Mouse (Mus musculus): ENCODE data around the gene Cenpi. TPM values are rescaled to one million over a fixed set of nuclear protein-coding genes. Genes with fewer than 3 reads are reported as not detected.

Gene Cenpi
- total and polyA plus RNA-seq, 3 experiments, result 11.6 to 40.9 (median 22.2) TPM

DNA sequence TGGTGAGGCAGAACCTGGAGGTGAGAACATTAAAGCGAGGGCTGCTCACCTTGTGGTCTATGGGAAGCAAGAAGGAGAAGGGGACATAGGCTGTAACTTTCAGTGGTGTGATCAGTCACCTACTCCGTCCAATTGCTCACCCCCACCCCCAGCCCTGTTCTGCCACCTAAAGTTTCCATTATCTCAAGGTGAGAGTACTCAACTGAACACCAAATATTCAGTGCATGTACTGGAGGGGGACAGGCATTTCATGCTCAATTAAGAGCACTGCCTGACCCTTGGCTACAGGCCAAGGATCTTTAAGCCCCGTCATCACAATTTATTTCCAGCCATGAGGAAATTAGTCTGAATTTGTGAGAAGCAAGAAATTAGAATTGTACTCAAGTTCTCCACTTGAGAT, 58.7 kb downstream of the Cenpi start:
- Histone ChIP-seq H3K9me3 (replicated peaks; ENCODE audit: low read length) (no peaks in the 10 kb centered on the region), H3K4me1 (ENCODE audit: control insufficient read depth in 1 of 2, insufficient read depth in 2 of 2) (peaks cover 0 to 20% of the 10 kb centered on the region in 2 experiments; a peak in 2 of 4 replicates), H3K36me3 (replicated peaks in 1 of 2; ENCODE audit: control insufficient read depth in 1 of 2, insufficient read depth in 1 of 2, low read length in 1 of 2) (peaks cover 3 to 11% of the 10 kb centered on the region in 2 experiments), H3K9ac (ENCODE audit: insufficient read depth, low read depth) (no peak overlapping the region), H3K27me3 (replicated peaks) (no peaks in the 10 kb centered on the region), H3K27ac (ENCODE audit: insufficient read depth, low read depth) (no peak overlapping the region), H3K4me3 (replicated peaks in 1 of 3; ENCODE audit: low read depth in 2 of 3, low read length in 2 of 3, poor library complexity in 1 of 3) (no peak overlapping the region), H3K79me2 (replicated peaks; ENCODE audit: control insufficient read depth, extremely low read depth, insufficient read depth, poor library complexity, severe bottlenecking) (no peaks in the 10 kb centered on the region), H3K4me2 (ENCODE audit: insufficient read depth, low read depth, poor library complexity, severe bottlenecking) (no peak overlapping the region)
- in situ Hi-C loops (cut with MboI; ENCODE audit: low pct_ligation_motif_present, low pct_unique_long_range_greater_than_20kb, low sequenced_read_pairs), result no loop called here
- dilution Hi-C loops (cut with MboI; ENCODE audit: extremely low pct_ligation_motif_present, extremely low pct_unique_long_range_greater_than_20kb, low sequenced_read_pairs), result no loop called here
- DNase-seq (ENCODE audit: extremely low read depth), result peak; percentile 18
- TF ChIP-seq JUN (IDR thresholded peaks at IDR 0.05; ENCODE audit: insufficient read depth, low read depth, low read length) (no peak; the same call in 1 of the 2 replicates), ZKSCAN1 (IDR thresholded peaks at IDR 0.05; ENCODE audit: borderline replicate concordance, low read depth, low read length) (no peak), EP300 (IDR thresholded peaks at IDR 0.05; ENCODE audit: low read length) (peak; percentile 34), MEF2A (IDR thresholded peaks at IDR 0.05; ENCODE audit: borderline replicate concordance, low read depth, low read length) (no peak), POLR2A (IDR thresholded peaks at IDR 0.05; ENCODE audit: low read depth, low read length) (no peak), POLR2AphosphoS2 (IDR thresholded peaks at IDR 0.05; ENCODE audit: low read depth, low read length) (no peak), ZC3H11A (IDR thresholded peaks at IDR 0.05; ENCODE audit: low read depth, low read length) (no peak)

GRCm38 (mm10) chrX:134371279-134371678, 63.4 kb downstream of the Cenpi start:
- H3K4me1 ChIP-seq (ENCODE audit: control insufficient read depth in 1 of 2, insufficient read depth in 2 of 2), result peaks cover 2 to 31% of the 10 kb centered on the region in 2 experiments; a peak in 3 of 4 replicates
- in situ Hi-C loops (cut with MboI; ENCODE audit: low pct_ligation_motif_present, low pct_unique_long_range_greater_than_20kb, low sequenced_read_pairs) (no loop called here), dilution Hi-C loops (cut with MboI; ENCODE audit: extremely low pct_ligation_motif_present, extremely low pct_unique_long_range_greater_than_20kb, low sequenced_read_pairs) (no loop called here)
- H3K4me3 ChIP-seq (replicated peaks in 1 of 3; ENCODE audit: low read depth in 2 of 3, low read length in 2 of 3, poor library complexity in 1 of 3), result no peak overlapping the region
- H3K27me3 ChIP-seq (replicated peaks), result no peaks in the 10 kb centered on the region
- TF ChIP-seq RAD21 (IDR thresholded peaks at IDR 0.05; ENCODE audit: low read depth, low read length) (peak; percentile 24), SMC3 (IDR thresholded peaks at IDR 0.05; ENCODE audit: low read depth, low read length) (peak; percentile 24; the same call in 1 of the 2 replicates), GABPA (IDR thresholded peaks at IDR 0.05; ENCODE audit: insufficient replicate concordance, low read depth, low read length) (no peak), PAX5 (IDR thresholded peaks at IDR 0.05; ENCODE audit: low read length) (no peak), JUND (conservative IDR thresholded peaks at IDR 0.05; ENCODE audit: low read depth, low read length) (no peak), EP300 (IDR thresholded peaks at IDR 0.05; ENCODE audit: low read length) (no peak), SIN3A (IDR thresholded peaks at IDR 0.05; ENCODE audit: low read length) (no peak), MXI1 (IDR thresholded peaks at IDR 0.05; ENCODE audit: low read depth, low read length) (no peak), MAZ (IDR thresholded peaks at IDR 0.05; ENCODE audit: low read depth, low read length) (no peak), CTCF (conservative IDR thresholded peaks at IDR 0.05 in 1 of 2, IDR thresholded peaks at IDR 0.05 in 1 of 2; ENCODE audit: low read depth in 2 of 2, low read length in 2 of 2) (peak; percentile 16 to 55; a peak in 2 of 4 replicates), NELFE (IDR thresholded peaks at IDR 0.05; ENCODE audit: low read depth, low read length) (no peak), JUN (IDR thresholded peaks at IDR 0.05; ENCODE audit: insufficient read depth, low read depth, low read length) (no peak), MEF2A (IDR thresholded peaks at IDR 0.05; ENCODE audit: borderline replicate concordance, low read depth, low read length) (no peak), POLR2AphosphoS2 (IDR thresholded peaks at IDR 0.05; ENCODE audit: low read depth, low read length) (no peak), MAX (IDR thresholded peaks at IDR 0.05; ENCODE audit: low read length) (no peak)
- H3K36me3 ChIP-seq (replicated peaks in 1 of 2; ENCODE audit: control insufficient read depth in 1 of 2, insufficient read depth in 1 of 2, low read length in 1 of 2), result no peaks in the 10 kb centered on the region
- DNase-seq (ENCODE audit: extremely low read depth), result peak; percentile 43
- H3K9ac ChIP-seq (ENCODE audit: insufficient read depth, low read depth), result no peak overlapping the region
- H3K9me3 ChIP-seq (replicated peaks; ENCODE audit: low read length), result no peaks in the 10 kb centered on the region
- no peak overlapping the region for H3K4me2 ChIP-seq (ENCODE audit: insufficient read depth, low read depth, poor library complexity, severe bottlenecking)
- H3K27ac ChIP-seq (ENCODE audit: insufficient read depth, low read depth), result no peak overlapping the region
- no peaks in the 10 kb centered on the region for H3K79me2 ChIP-seq (replicated peaks; ENCODE audit: control insufficient read depth, extremely low read depth, insufficient read depth, poor library complexity, severe bottlenecking)
